Mouse (Mus musculus): Measurements from ENCODE around the gene Rasd2. TPM values are rescaled to one million over a fixed set of nuclear protein-coding genes. Genes with fewer than 3 reads are reported as not detected.

The Rasd2 gene
- 2.1 and 2.4 TPM in 2 replicates for polyA plus RNA-seq (2012; rRNA removed)

GRCm38 (mm10) chr8:75213686-75214085 lies at the start of gene Rasd2:
Gene Rasd2, plus strand, starts transcription at chr8:75213944.
- H3K27ac ChIP-seq (ENCODE audit: control insufficient read depth, insufficient read depth, low read length), result no peak within 1 kb of the TSS
- no peak for TF ChIP-seq CTCF (IDR thresholded peaks at IDR 0.05; ENCODE audit: borderline replicate concordance, control insufficient read depth, extremely low read depth, insufficient read depth, low read length, poor library complexity)
- TF ChIP-seq POLR2A (IDR thresholded peaks at IDR 0.05; ENCODE audit: control insufficient read depth, extremely low read depth, insufficient read depth, low read length, poor library complexity), result no peak
- 3% methylated on average over 42 of the region's 42 CpGs for WGBS
- H3K4me3 ChIP-seq (ENCODE audit: control insufficient read depth, insufficient read depth, low read length), result peak within 1 kb of the TSS; percentile 58
- peaks cover 14% of the 10 kb centered on the region for H3K4me1 ChIP-seq (replicated peaks; ENCODE audit: control insufficient read depth, insufficient read depth, low read length)
- peaks cover 14% of the 10 kb centered on the region for H3K27me3 ChIP-seq (ENCODE audit: control insufficient read depth, insufficient read depth, low read length)
- DNase-seq, result no peak
- no peaks in the 10 kb centered on the region for H3K36me3 ChIP-seq (ENCODE audit: control insufficient read depth, insufficient read depth, low read length)

- no peak overlapping the region for H3K4me3 ChIP-seq (ENCODE audit: control insufficient read depth, insufficient read depth, low read length)
- no peaks in the 10 kb centered on the region for H3K4me1 ChIP-seq (replicated peaks; ENCODE audit: control insufficient read depth, insufficient read depth, low read length)
- 89% methylated on average over 5 of the region's 5 CpGs for WGBS
- no peak for TF ChIP-seq POLR2A (IDR thresholded peaks at IDR 0.05; ENCODE audit: control insufficient read depth, extremely low read depth, insufficient read depth, low read length, poor library complexity)
- TF ChIP-seq CTCF (IDR thresholded peaks at IDR 0.05; ENCODE audit: borderline replicate concordance, control insufficient read depth, extremely low read depth, insufficient read depth, low read length, poor library complexity), result no peak
- no peak for DNase-seq
- H3K36me3 ChIP-seq (ENCODE audit: control insufficient read depth, insufficient read depth, low read length), result no peaks in the 10 kb centered on the region
- H3K27ac ChIP-seq (ENCODE audit: control insufficient read depth, insufficient read depth, low read length), result no peak overlapping the region
- H3K27me3 ChIP-seq (ENCODE audit: control insufficient read depth, insufficient read depth, low read length), result no peaks in the 10 kb centered on the region
These were observed 44.4 kb upstream of the Rasd2 start for GRCm38 (mm10) chr8:75169363-75169762.

GRCm38 (mm10) chr8:75172009-75172685 lies 41.6 kb upstream of the Rasd2 start:
- no peak for TF ChIP-seq CTCF (IDR thresholded peaks at IDR 0.05; ENCODE audit: borderline replicate concordance, control insufficient read depth, extremely low read depth, insufficient read depth, low read length, poor library complexity)
- TF ChIP-seq POLR2A (IDR thresholded peaks at IDR 0.05; ENCODE audit: control insufficient read depth, extremely low read depth, insufficient read depth, low read length, poor library complexity), result no peak
- H3K27ac ChIP-seq (ENCODE audit: control insufficient read depth, insufficient read depth, low read length), result no peak overlapping the region
- no peaks in the 10 kb centered on the region for H3K36me3 ChIP-seq (ENCODE audit: control insufficient read depth, insufficient read depth, low read length)
- H3K4me1 ChIP-seq (replicated peaks; ENCODE audit: control insufficient read depth, insufficient read depth, low read length), result no peaks in the 10 kb centered on the region
- 70% methylated on average over 6 of the region's 6 CpGs for WGBS
- no peak overlapping the region for H3K4me3 ChIP-seq (ENCODE audit: control insufficient read depth, insufficient read depth, low read length)
- DNase-seq, result no peak
- H3K27me3 ChIP-seq (ENCODE audit: control insufficient read depth, insufficient read depth, low read length), result no peaks in the 10 kb centered on the region

- WGBS, result 16% methylated on average over 3 of the region's 3 CpGs
- H3K36me3 ChIP-seq (ENCODE audit: control insufficient read depth, insufficient read depth, low read length), result no peaks in the 10 kb centered on the region
- no peak for DNase-seq
- H3K27ac ChIP-seq (ENCODE audit: control insufficient read depth, insufficient read depth, low read length), result no peak overlapping the region
- no peak overlapping the region for H3K4me3 ChIP-seq (ENCODE audit: control insufficient read depth, insufficient read depth, low read length)
- no peaks in the 10 kb centered on the region for H3K4me1 ChIP-seq (replicated peaks; ENCODE audit: control insufficient read depth, insufficient read depth, low read length)
- no peaks in the 10 kb centered on the region for H3K27me3 ChIP-seq (ENCODE audit: control insufficient read depth, insufficient read depth, low read length)
- TF ChIP-seq POLR2A (IDR thresholded peaks at IDR 0.05; ENCODE audit: control insufficient read depth, extremely low read depth, insufficient read depth, low read length, poor library complexity) (no peak), CTCF (IDR thresholded peaks at IDR 0.05; ENCODE audit: borderline replicate concordance, control insufficient read depth, extremely low read depth, insufficient read depth, low read length, poor library complexity) (no peak)
These were observed 20.7 kb upstream of the Rasd2 start for GRCm38 (mm10) chr8:75193022-75193421.

- no peaks in the 10 kb centered on the region for H3K36me3 ChIP-seq (ENCODE audit: control insufficient read depth, insufficient read depth, low read length)
- H3K4me1 ChIP-seq (replicated peaks; ENCODE audit: control insufficient read depth, insufficient read depth, low read length), result no peaks in the 10 kb centered on the region
- 81% methylated on average over 4 of the region's 4 CpGs for WGBS
- TF ChIP-seq CTCF (IDR thresholded peaks at IDR 0.05; ENCODE audit: borderline replicate concordance, control insufficient read depth, extremely low read depth, insufficient read depth, low read length, poor library complexity) (no peak), POLR2A (IDR thresholded peaks at IDR 0.05; ENCODE audit: control insufficient read depth, extremely low read depth, insufficient read depth, low read length, poor library complexity) (no peak)
- no peak overlapping the region for H3K4me3 ChIP-seq (ENCODE audit: control insufficient read depth, insufficient read depth, low read length)
- no peak overlapping the region for H3K27ac ChIP-seq (ENCODE audit: control insufficient read depth, insufficient read depth, low read length)
- DNase-seq, result no peak
- no peaks in the 10 kb centered on the region for H3K27me3 ChIP-seq (ENCODE audit: control insufficient read depth, insufficient read depth, low read length)
These were observed 19.2 kb upstream of the Rasd2 start for GRCm38 (mm10) chr8:75194473-75195071.

- Histone ChIP-seq H3K4me3 (ENCODE audit: control insufficient read depth, insufficient read depth, low read length) (no peak overlapping the region), H3K36me3 (ENCODE audit: control insufficient read depth, insufficient read depth, low read length) (no peaks in the 10 kb centered on the region), H3K4me1 (replicated peaks; ENCODE audit: control insufficient read depth, insufficient read depth, low read length) (no peaks in the 10 kb centered on the region), H3K27me3 (ENCODE audit: control insufficient read depth, insufficient read depth, low read length) (no peaks in the 10 kb centered on the region), H3K27ac (ENCODE audit: control insufficient read depth, insufficient read depth, low read length) (no peak overlapping the region)
- 77% methylated on average over 3 of the region's 3 CpGs for WGBS
- no peak for DNase-seq
- TF ChIP-seq POLR2A (IDR thresholded peaks at IDR 0.05; ENCODE audit: control insufficient read depth, extremely low read depth, insufficient read depth, low read length, poor library complexity) (no peak), CTCF (IDR thresholded peaks at IDR 0.05; ENCODE audit: borderline replicate concordance, control insufficient read depth, extremely low read depth, insufficient read depth, low read length, poor library complexity) (no peak)
These were observed 16.6 kb upstream of the Rasd2 start for GRCm38 (mm10) chr8:75197170-75197569.

Measured in thymus, adult 2 months (tissue).